Mouse (Mus musculus) small intestine, adult 2 months (tissue): ENCODE data around the gene Lgalsl.

Experiments used
- CTCF ChIP-seq: fragments of 200-500 bp; IDR thresholded peaks from 2 replicates; pipeline ENCODE4 v1.5.1; 2012; ENCODE audit warnings: low read depth, mild to moderate bottlenecking, control low read depth, inconsistent platforms, low read length, moderate library complexity, mixed read lengths; ENCODE audit not compliant: insufficient replicate concordance, insufficient read length; ENCODE audit errors: extremely low read depth
- POLR2A ChIP-seq: fragments of 200-500 bp; IDR thresholded peaks from 2 replicates; pipeline ENCODE4 v1.6.1; 2012; ENCODE audit warnings: low read depth, mild to moderate bottlenecking, control low read depth, inconsistent platforms, low read length, moderate library complexity

DNA sequence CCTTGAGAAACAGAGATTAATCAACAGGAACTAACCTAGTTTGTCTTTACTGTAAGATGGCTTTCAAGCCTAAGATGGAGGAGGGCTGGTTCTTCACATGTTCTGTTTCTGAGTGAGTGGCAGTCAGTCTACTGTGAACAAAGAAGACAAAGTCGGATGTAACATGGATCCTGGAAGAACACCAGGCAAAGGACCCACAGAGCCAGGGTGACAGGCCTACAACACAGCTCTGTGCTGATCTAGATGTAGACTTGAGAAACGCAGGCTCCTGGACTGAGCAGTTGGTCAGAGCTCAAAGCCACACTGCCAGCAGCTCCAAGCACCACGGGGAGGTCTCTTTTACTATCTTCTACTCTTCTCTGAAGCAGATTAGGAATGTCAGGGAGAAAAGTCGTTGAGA is 37.2 kb downstream of the Lgalsl start:
- TF ChIP-seq CTCF (no peak), POLR2A (no peak)
